Mouse (Mus musculus): ENCODE results near the gene Zkscan17. TPM values are rescaled to one million over a fixed set of nuclear protein-coding genes. Genes with fewer than 3 reads are reported as not detected.
"Not testable (repeated sequence)": the region's sequence is repeated elsewhere in the genome, so short reads cannot be mapped to it uniquely, and the experiment has no call there.

Gene Zkscan17
- 23.4 and 23.8 TPM in 2 replicates for polyA plus RNA-seq (2016; fragmentation: Nextera tagmentation; extraction: Ambion mirVana)

DNA sequence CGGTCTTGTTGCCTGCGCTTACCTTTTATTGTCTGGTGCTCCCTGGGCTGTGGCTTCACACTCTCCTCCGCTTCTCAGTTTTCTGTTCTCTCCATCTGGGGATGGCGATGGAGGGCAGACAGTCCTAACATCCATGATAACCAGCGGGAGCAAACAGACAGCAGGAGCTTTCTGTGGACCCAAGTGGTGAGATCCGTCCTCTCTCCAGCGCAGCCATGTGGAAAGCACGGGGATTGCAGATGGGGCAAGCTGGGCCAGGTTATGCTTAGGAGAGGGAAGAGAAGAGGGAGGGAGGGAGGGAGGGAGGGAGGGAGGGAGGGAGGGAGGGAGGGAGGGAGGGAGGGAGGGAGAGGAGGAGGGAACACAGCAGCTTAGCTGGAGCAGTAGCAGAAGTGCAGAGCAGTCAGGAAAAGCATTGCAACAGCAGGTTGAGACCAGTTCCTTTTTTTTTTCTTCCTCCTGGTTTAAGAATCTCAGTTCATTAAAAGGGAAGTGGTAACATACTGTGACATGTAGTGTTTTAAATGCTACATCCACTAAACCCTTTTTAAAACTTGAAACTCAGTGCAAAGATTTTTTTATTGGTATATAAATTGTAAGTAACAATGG lies at the start of gene Zkscan17:
Gene Zkscan17 (minus strand): TSS at position 280 of the 609 bp plus-strand sequence.
- no peak within 1 kb of the TSS for H3K4me2 ChIP-seq (replicated peaks)
- WGBS, result 57% methylated on average over 8 of the region's 8 CpGs
- no peaks in the 10 kb centered on the region for H3K9me3 ChIP-seq
- no peak within 1 kb of the TSS for H3K4me3 ChIP-seq
- H3K27ac ChIP-seq, result no peak within 1 kb of the TSS
- peaks cover 10% of the 10 kb centered on the region for H3K4me1 ChIP-seq
- H3K36me3 ChIP-seq, result no peaks in the 10 kb centered on the region
- no peak for ATAC-seq (ENCODE audit: low FRiP score, low read depth)
- no peaks in the 10 kb centered on the region for H3K27me3 ChIP-seq (replicated peaks)
- H3K9ac ChIP-seq, result no peak within 1 kb of the TSS

DNA sequence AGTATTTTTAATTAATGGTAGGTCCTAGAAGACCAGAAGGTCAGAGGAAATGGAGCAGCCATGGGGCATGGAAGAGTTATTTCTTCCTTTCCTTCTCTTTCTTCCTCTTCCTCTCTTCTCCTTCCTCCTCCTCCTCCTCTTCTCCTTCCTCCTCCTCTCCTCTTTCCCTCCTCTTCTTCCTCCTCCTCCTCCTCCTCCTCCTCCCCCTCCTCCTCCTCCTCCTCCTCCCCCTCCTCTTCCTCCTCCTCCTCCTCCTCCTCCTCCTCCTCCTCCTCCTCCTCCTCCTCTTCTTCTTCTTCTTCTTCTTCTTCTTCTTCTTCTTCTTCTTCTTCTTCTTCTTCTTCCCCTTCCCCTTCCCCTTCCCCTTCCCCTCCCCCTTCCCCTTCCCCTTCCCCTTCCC lies 49.6 kb upstream of the Zkscan17 start, which contains the start of gene Olfr222:
Gene Olfr222 (minus strand): TSS at position 101 of the 400 bp plus-strand sequence.
- H3K9me3 ChIP-seq; H3K4me2 ChIP-seq (replicated peaks); H3K36me3 ChIP-seq; H3K27me3 ChIP-seq (replicated peaks); ATAC-seq (ENCODE audit: low FRiP score, low read depth); H3K27ac ChIP-seq; H3K4me1 ChIP-seq; H3K4me3 ChIP-seq; H3K9ac ChIP-seq: not testable (repeated sequence)

DNA sequence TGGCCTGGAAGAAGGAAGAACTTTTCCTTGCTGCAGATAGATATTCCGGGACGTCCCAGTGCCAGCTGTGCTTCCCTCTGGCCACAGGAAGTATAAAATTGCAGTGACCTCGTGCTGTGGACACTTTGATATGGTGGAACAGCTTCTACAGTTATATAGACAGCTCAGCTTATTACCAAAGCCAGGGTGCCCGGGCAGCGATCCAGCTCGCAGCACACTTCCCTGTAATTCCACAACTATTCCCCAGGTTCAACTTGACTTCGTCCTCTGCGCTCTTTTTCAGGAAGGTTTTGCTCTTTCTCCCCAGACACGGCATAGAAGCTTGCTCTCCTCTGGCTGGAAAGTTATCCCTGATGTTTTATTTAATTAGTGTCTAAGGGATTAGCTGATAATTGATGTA lies 49.2 kb upstream of the Zkscan17 start:
- H3K27me3 ChIP-seq (replicated peaks), result no peaks in the 10 kb centered on the region

DNA sequence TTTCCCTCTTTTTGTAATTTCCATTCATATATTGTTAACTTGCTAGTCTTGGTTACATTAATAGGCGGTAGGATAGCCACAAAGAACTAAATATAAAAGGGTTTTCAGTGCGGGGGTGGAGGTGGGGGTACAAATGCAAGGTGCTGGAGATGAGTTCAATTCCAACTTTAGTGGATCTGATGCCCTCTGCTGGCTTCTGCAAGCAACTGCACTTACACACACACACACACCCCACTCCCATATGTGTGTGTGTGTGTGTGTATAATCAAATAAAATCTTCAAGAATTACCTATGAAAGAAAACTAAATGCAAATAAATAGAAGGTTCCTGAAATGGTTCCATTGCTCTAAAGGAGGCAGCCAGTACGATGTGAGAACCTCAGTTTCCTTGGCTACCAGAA lies 42.8 kb upstream of the Zkscan17 start:
- 69% methylated on average over 3 of the region's 3 CpGs for WGBS
- no peak overlapping the region for H3K9ac ChIP-seq
- H3K27me3 ChIP-seq (replicated peaks), result no peaks in the 10 kb centered on the region
- no peaks in the 10 kb centered on the region for H3K9me3 ChIP-seq
- no peak overlapping the region for H3K27ac ChIP-seq
- no peaks in the 10 kb centered on the region for H3K4me1 ChIP-seq
- no peaks in the 10 kb centered on the region for H3K36me3 ChIP-seq
- no peak overlapping the region for H3K4me3 ChIP-seq
- ATAC-seq (ENCODE audit: low FRiP score, low read depth), result no peak
- H3K4me2 ChIP-seq (replicated peaks), result no peak overlapping the region

More for the DNA sequence above, 49.2 kb upstream of the Zkscan17 start:
- Histone ChIP-seq H3K9ac (no peak overlapping the region), H3K27ac (no peak overlapping the region), H3K4me1 (no peaks in the 10 kb centered on the region), H3K9me3 (no peaks in the 10 kb centered on the region), H3K4me2 (replicated peaks) (no peak overlapping the region), H3K4me3 (no peak overlapping the region), H3K36me3 (no peaks in the 10 kb centered on the region)
- ATAC-seq (ENCODE audit: low FRiP score, low read depth), result no peak
- 70% methylated on average over 9 of the region's 9 CpGs for WGBS

DNA sequence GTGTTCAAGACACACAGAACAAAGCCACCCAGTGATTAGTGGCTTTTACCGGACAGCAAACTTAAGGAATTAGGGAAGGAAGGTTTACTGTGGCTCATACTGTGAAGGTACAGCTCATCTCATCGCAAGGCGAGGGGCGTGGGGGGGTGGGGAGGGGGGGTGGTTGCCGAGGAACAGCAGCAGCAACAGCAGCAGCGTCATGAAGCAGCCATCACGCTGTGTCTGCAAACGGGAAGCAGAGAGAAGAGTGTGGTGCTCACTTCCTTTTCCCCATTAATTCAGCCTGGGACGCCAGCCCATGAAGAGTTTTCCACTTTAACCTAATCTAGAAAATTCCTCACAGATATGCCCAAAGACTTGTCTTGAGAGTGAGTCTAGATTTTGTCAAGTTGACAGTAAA lies 36.3 kb upstream of the Zkscan17 start:
- no peaks in the 10 kb centered on the region for H3K36me3 ChIP-seq
- WGBS, result 69% methylated on average over 9 of the region's 9 CpGs
- H3K4me3 ChIP-seq, result no peak overlapping the region
- H3K4me2 ChIP-seq (replicated peaks), result no peak overlapping the region
- no peaks in the 10 kb centered on the region for H3K9me3 ChIP-seq
- H3K4me1 ChIP-seq, result no peaks in the 10 kb centered on the region
- H3K27me3 ChIP-seq (replicated peaks), result no peaks in the 10 kb centered on the region
- H3K9ac ChIP-seq, result no peak overlapping the region
- no peak for ATAC-seq (ENCODE audit: low FRiP score, low read depth)
- no peak overlapping the region for H3K27ac ChIP-seq

DNA sequence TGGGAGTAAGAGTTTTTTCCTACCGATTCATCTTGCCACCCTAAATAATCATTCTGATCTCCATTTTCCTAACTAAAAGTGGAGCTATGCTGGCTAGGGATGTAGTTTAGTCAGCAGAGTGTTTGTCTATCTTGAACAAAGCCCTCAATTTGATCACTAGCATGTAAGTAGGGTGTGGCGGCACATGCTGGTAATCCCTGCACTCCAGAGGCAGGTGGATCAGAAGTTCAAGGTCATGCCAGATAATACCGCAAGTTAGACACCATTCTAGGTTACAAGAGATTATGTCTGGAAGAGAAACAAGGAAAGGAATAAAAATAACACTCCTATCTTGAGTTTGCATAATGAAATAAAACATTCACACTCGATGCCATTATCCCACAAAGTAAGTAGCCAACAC lies 35.8 kb upstream of the Zkscan17 start:
- Histone ChIP-seq H3K4me3 (no peak overlapping the region), H3K36me3 (no peaks in the 10 kb centered on the region), H3K27me3 (replicated peaks) (no peaks in the 10 kb centered on the region), H3K9me3 (no peaks in the 10 kb centered on the region), H3K27ac (no peak overlapping the region), H3K4me1 (no peaks in the 10 kb centered on the region), H3K4me2 (replicated peaks) (no peak overlapping the region), H3K9ac (no peak overlapping the region)
- ATAC-seq (ENCODE audit: low FRiP score, low read depth), result no peak
- WGBS, result 94% methylated on average over 4 of the region's 4 CpGs

DNA sequence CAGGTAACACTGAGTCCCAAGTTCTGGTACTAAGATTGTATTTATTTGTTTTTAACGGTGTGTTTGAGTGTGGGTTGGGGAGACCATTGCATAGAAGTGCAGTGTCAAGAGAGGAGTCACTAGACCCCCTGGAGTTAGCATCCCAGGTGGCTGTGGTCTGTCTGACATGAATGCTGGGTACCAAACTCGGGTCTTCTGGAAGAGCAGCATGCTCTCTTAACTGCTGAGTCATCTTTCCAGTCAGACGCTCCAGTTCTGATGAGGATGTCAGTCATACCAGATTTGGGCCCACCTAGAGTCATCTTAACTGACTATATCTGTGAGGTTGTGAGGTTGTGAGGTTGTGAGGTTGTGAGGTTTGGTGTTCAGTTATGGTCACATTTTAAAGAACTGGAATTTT lies 34.4 kb upstream of the Zkscan17 start:
- no peak for ATAC-seq (ENCODE audit: low FRiP score, low read depth)
- H3K4me1 ChIP-seq, result no peaks in the 10 kb centered on the region
- H3K4me2 ChIP-seq (replicated peaks), result no peak overlapping the region
- H3K36me3 ChIP-seq, result no peaks in the 10 kb centered on the region
- no peak overlapping the region for H3K27ac ChIP-seq
- H3K9ac ChIP-seq, result no peak overlapping the region
- H3K27me3 ChIP-seq (replicated peaks), result no peaks in the 10 kb centered on the region
- H3K4me3 ChIP-seq, result no peak overlapping the region
- WGBS, result 72% methylated on average over 3 of the region's 3 CpGs
- no peaks in the 10 kb centered on the region for H3K9me3 ChIP-seq

DNA sequence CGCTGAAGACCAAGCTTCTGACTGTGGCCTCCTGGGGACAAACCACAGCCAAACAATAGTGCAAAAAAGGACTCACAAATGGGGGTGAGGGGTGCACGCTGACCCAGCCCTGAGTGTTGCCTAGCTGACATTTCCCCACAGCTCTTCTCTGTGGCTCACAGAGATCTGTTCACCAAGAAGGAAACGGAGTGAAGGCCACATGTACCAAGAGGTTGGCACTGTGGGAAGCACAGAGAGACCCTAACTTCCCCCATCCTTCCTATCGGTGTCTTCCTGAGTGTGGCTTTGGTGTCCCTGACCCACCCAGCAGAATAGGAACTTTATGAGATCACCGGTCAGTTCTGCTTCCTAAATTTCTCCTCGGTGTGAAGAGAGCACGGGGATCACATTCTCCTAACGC lies 28.0 kb upstream of the Zkscan17 start:
- no peaks in the 10 kb centered on the region for H3K9me3 ChIP-seq
- H3K4me2 ChIP-seq (replicated peaks), result no peak overlapping the region
- WGBS, result 81% methylated on average over 8 of the region's 8 CpGs
- no peak for ATAC-seq (ENCODE audit: low FRiP score, low read depth)
- H3K9ac ChIP-seq, result no peak overlapping the region
- no peaks in the 10 kb centered on the region for H3K4me1 ChIP-seq
- H3K4me3 ChIP-seq, result no peak overlapping the region
- H3K27ac ChIP-seq, result no peak overlapping the region
- no peaks in the 10 kb centered on the region for H3K36me3 ChIP-seq
- no peaks in the 10 kb centered on the region for H3K27me3 ChIP-seq (replicated peaks)

DNA sequence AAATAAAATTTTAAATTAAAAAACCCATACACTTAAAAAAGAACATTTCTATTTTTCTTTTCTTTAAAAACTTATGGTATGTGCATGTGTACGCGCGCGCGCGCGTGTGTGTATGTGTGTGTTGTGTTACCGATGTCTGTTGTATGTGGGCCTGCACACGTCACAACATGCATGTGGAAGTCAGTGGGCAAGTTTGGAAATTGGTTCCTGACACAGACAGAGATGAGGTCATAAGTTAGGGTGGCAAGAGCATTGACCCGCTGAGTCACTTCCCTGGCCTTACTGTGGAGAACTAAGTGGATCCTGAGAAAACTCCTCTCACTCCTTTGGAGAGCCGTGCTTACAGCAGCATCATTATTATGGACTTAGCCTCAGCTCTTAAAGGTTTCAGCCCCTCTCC lies 27.6 kb upstream of the Zkscan17 start:
- Histone ChIP-seq H3K4me2 (replicated peaks) (no peak overlapping the region), H3K27ac (no peak overlapping the region), H3K4me3 (no peak overlapping the region), H3K36me3 (no peaks in the 10 kb centered on the region), H3K9ac (no peak overlapping the region), H3K27me3 (replicated peaks) (no peaks in the 10 kb centered on the region), H3K9me3 (no peaks in the 10 kb centered on the region), H3K4me1 (no peaks in the 10 kb centered on the region)
- ATAC-seq (ENCODE audit: low FRiP score, low read depth), result no peak
- 95% methylated on average over 11 of the region's 11 CpGs for WGBS

DNA sequence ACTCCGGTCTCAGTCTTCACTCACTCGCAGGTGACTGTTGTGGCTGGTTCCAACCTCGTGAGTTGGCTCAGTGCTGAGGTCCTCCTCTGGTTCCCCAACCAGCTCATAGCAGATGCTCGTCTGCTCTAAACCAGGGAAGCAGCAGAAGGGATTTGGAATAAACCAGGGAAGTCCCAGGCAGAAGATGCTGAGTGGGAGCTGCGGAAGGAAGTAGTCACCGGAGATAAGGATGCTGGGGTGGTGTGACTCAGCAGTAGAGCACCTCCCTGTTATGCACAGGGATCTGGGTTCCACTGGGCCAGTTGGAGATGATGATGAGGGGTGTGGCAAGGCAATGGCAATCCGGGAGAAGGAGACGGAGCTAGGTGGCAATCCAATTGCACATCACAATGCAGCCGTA lies 17.5 kb upstream of the Zkscan17 start:
- Histone ChIP-seq H3K4me1 (no peaks in the 10 kb centered on the region), H3K9ac (no peak overlapping the region), H3K9me3 (no peaks in the 10 kb centered on the region), H3K27ac (no peak overlapping the region), H3K4me2 (replicated peaks) (no peak overlapping the region), H3K36me3 (no peaks in the 10 kb centered on the region), H3K4me3 (no peak overlapping the region), H3K27me3 (replicated peaks) (no peaks in the 10 kb centered on the region)
- 86% methylated on average over 9 of the region's 9 CpGs for WGBS
- ATAC-seq (ENCODE audit: low FRiP score, low read depth), result no peak

DNA sequence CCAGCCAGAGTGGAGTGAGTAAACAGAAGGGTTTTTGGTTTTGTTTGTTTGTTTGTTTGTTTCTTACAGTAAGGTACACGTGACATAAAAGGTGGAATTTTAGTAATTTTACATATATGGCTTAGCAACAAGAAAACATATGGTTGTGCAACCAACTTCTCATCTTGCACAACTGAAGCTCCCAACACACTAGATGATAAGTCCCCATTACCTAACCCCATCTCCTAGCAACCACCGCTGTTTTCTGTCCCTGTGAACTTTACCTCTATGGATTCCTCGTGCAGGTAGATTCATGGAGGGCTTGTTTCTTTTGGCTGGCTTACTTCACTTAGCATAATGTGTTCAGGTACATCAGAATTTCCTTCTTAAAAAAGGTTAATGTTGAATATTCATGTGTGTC lies 16.8 kb upstream of the Zkscan17 start:
- H3K9ac ChIP-seq, result no peak overlapping the region

DNA sequence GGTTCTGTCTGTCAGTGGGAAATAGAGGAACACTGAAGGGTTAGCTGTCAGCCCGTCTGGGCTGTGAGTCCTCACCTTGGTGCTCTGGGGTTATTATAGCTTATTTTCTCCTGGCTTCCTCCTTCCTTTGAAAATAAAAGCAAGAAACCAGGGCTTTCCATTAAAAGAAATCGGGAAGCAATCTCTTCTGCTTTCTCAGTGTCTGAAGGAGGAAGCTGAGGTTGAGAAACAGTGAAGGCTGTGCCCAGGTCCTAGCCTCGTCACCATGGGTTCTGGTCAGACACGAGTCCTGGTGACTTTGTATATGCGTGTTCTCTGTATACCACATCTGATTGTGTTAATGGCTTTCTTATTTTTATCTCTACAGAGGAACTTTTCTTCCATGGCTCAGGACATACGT lies 15.9 kb upstream of the Zkscan17 start:
- Histone ChIP-seq H3K4me3 (no peak overlapping the region), H3K27me3 (replicated peaks) (no peaks in the 10 kb centered on the region), H3K4me1 (no peaks in the 10 kb centered on the region), H3K9me3 (no peaks in the 10 kb centered on the region), H3K27ac (no peak overlapping the region), H3K36me3 (no peaks in the 10 kb centered on the region), H3K9ac (no peak overlapping the region), H3K4me2 (replicated peaks) (no peak overlapping the region)
- ATAC-seq (ENCODE audit: low FRiP score, low read depth), result no peak
- WGBS, result 88% methylated on average over 6 of the region's 6 CpGs

More for the DNA sequence above, 16.8 kb upstream of the Zkscan17 start:
- H3K4me3 ChIP-seq, result no peak overlapping the region
- H3K27me3 ChIP-seq (replicated peaks), result no peaks in the 10 kb centered on the region
- H3K4me2 ChIP-seq (replicated peaks), result no peak overlapping the region
- H3K36me3 ChIP-seq, result no peaks in the 10 kb centered on the region
- H3K9me3 ChIP-seq, result no peaks in the 10 kb centered on the region
- no peak for ATAC-seq (ENCODE audit: low FRiP score, low read depth)
- no peaks in the 10 kb centered on the region for H3K4me1 ChIP-seq
- no peak overlapping the region for H3K27ac ChIP-seq
- WGBS, result 93% methylated on average over 3 of the region's 3 CpGs

DNA sequence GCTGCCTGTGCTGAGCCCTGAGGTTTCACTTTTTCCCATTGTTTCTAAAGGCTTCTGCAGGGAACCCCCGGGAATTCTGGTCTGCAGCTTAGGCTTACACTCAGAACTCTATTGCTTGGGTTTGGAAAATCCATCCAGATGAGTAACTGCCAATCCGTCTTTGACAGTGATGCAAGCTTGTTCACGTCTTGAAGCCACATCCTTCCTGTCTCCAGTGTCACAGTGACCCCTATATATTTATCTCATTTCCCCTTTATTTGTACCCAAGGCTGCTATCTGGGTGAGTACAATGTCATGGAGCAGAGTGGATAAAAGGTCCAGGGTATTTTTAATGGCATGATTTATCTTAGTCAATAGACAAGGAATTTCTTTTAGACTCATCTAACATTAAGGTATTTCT lies 14.8 kb upstream of the Zkscan17 start, which contains the start of gene Nlrp3:
Gene Nlrp3 (plus strand): TSS at position 245 of the 400 bp plus-strand sequence.
- Histone ChIP-seq H3K9ac (no peak within 1 kb of the TSS), H3K4me1 (no peaks in the 10 kb centered on the region), H3K27ac (no peak within 1 kb of the TSS), H3K36me3 (no peaks in the 10 kb centered on the region), H3K9me3 (no peaks in the 10 kb centered on the region), H3K4me3 (no peak within 1 kb of the TSS), H3K4me2 (replicated peaks) (no peak within 1 kb of the TSS), H3K27me3 (replicated peaks) (no peaks in the 10 kb centered on the region)
- ATAC-seq (ENCODE audit: low FRiP score, low read depth), result no peak
- 62% methylated on average over 3 of the region's 3 CpGs for WGBS
